Mouse (Mus musculus) kidney, postnatal 0 days (tissue): ENCODE results near the gene S1pr3. TPM values are rescaled to one million over a fixed set of nuclear protein-coding genes. Genes with fewer than 3 reads are reported as not detected.
A peak's percentile ranks its signal among the peaks of the same experiment; 100 is the strongest.

ENCODE experiments used
- ATAC-seq: fragments of 200-750 bp; cut with Nextera tagmentation; replicated peaks from 2 replicates; pipeline ENCODE4 v1.8.0; 2017; ENCODE audit warnings: low read depth, moderate number of reproducible peaks, moderate TSS enrichment, moderate library complexity; ENCODE audit not compliant: low FRiP score
- DNase-seq: peaks from one replicate; pipeline ENCODE4 v3.0.0-alpha.2; 2016; ENCODE audit warnings: low spot score
- H3K27ac ChIP-seq: fragments of 300-500 bp; sonication (generic); 2 replicates; pipeline ENCODE4 v1.5.1; 2014; ENCODE audit warnings: mild to moderate bottlenecking
- H3K27me3 ChIP-seq: fragments of 300-500 bp; sonication (generic); 2 replicates; pipeline ENCODE4 v1.6.1; 2014; ENCODE audit warnings: low read length, mixed read lengths; ENCODE audit not compliant: insufficient read depth
- H3K36me3 ChIP-seq: fragments of 300-500 bp; sonication (generic); 2 replicates; pipeline ENCODE4 v1.6.1; 2014; ENCODE audit warnings: low read length, mixed read lengths; ENCODE audit not compliant: insufficient read depth
- H3K4me1 ChIP-seq: fragments of 300-500 bp; sonication (generic); replicated peaks from 2 replicates; pipeline ENCODE4 v1.6.1; 2014; ENCODE audit warnings: antibody characterized with exemption, low read length, mixed read lengths; ENCODE audit not compliant: insufficient read depth
- H3K4me2 ChIP-seq: fragments of 300-500 bp; sonication (generic); 2 replicates; pipeline ENCODE4 v1.6.1; 2014; ENCODE audit warnings: mild to moderate bottlenecking, low read length, moderate library complexity, mixed read lengths
- H3K4me3 ChIP-seq: fragments of 300-500 bp; sonication (generic); replicated peaks from 2 replicates; pipeline ENCODE4 v1.5.1; 2014; ENCODE audit warnings: low read depth, low read length
- H3K9ac ChIP-seq: fragments of 300-500 bp; sonication (generic); 2 replicates; pipeline ENCODE4 v1.6.1; 2014; ENCODE audit warnings: low read depth, low read length
- H3K9me3 ChIP-seq: fragments of 300-500 bp; sonication (generic); replicated peaks from 2 replicates; pipeline ENCODE4 v1.6.1; 2016; ENCODE audit warnings: low read length, inconsistent platforms, mixed read lengths
- CTCF ChIP-seq: IDR thresholded peaks from 2 replicates; pipeline ENCODE4 v1.5.1; 2016; ENCODE audit warnings: antibody characterized with exemption, low read depth, mild to moderate bottlenecking, moderate library complexity
- WGBS: fragments of 180-500 bp; shearing (Covaris S2); extraction: QIAGEN DNeasy Blood & Tissue Kit; methylation state at CpG from one replicate; pipeline ENCODE4 v1.1.7; 2014; 5-methylcytosine and 5-hydroxymethylcytosine counted together
- polyA plus RNA-seq: library from polyadenylated mRNA; unstranded; fragments of >200 nt; fragmentation: Nextera tagmentation; extraction: Ambion mirVana; gene quantifications from 2 replicates; pipeline ENCODE4 v1.2.1, GENCODE M21; 2015

The S1pr3 gene
- polyA plus RNA-seq, 1 experiment from 2014 or later: 36.7 TPM

GRCm38 (mm10) chr13:51409936-51410481 lies 1.6 kb downstream of the S1pr3 start:
- no peak overlapping the region for H3K9ac ChIP-seq
- ATAC-seq (no peak), DNase-seq (peak; percentile 33)
- 51% methylated on average over 6 of the region's 6 CpGs for WGBS
- H3K36me3 ChIP-seq: 0 out of 2 replicates have a peak, but pooled peaks cover 3% of the 10 kb centered on the region
- no peaks in the 10 kb centered on the region for H3K27me3 ChIP-seq
- H3K4me2 ChIP-seq: peak overlapping the region; percentile 68
- no peak for TF ChIP-seq CTCF
- peak overlapping the region; percentile 60; the same call in 1 of the 2 replicates for H3K27ac ChIP-seq
- no peaks in the 10 kb centered on the region; the same call in 1 of the 2 replicates for H3K4me1 ChIP-seq
- peak overlapping the region; percentile 49 for H3K4me3 ChIP-seq
- no peaks in the 10 kb centered on the region for H3K9me3 ChIP-seq

GRCm38 (mm10) chr13:51411243-51411642 lies 2.8 kb downstream of the S1pr3 start:
- H3K36me3 ChIP-seq: 0 out of 2 replicates have a peak, but pooled peaks cover 3% of the 10 kb centered on the region

GRCm38 (mm10) chr13:51411696-51412430 lies 3.4 kb downstream of the S1pr3 start:
- Histone ChIP-seq H3K9ac (0 out of 2 replicates have a peak overlapping the region, but pooled peaks have one; percentile 40), H3K4me2 (peak overlapping the region; percentile 68), H3K36me3 (0 out of 2 replicates have a peak, but pooled peaks cover 3% of the 10 kb centered on the region), H3K27ac (peak overlapping the region; percentile 60), H3K4me1 (no peaks in the 10 kb centered on the region; the same call in 1 of the 2 replicates), H3K27me3 (no peaks in the 10 kb centered on the region), H3K9me3 (no peaks in the 10 kb centered on the region), H3K4me3 (peak overlapping the region; percentile 49; the same call in 1 of the 2 replicates)
- peak; percentile 62 for DNase-seq
- ATAC-seq: no peak
- WGBS: 21% methylated on average over 12 of the region's 12 CpGs
- TF ChIP-seq CTCF: no peak

More at GRCm38 (mm10) chr13:51411243-51411642, 2.8 kb downstream of the S1pr3 start:
- H3K9ac ChIP-seq: 0 out of 2 replicates have a peak overlapping the region, but pooled peaks have one; percentile 40
- peak overlapping the region; percentile 60 for H3K27ac ChIP-seq
- ATAC-seq (no peak), DNase-seq (peak; percentile 11)
- no peak for TF ChIP-seq CTCF
- peak overlapping the region; percentile 68 for H3K4me2 ChIP-seq
- peak overlapping the region; percentile 49; the same call in 1 of the 2 replicates for H3K4me3 ChIP-seq
- H3K27me3 ChIP-seq: no peaks in the 10 kb centered on the region
- no peaks in the 10 kb centered on the region for H3K9me3 ChIP-seq
- no peaks in the 10 kb centered on the region; the same call in 1 of the 2 replicates for H3K4me1 ChIP-seq
- 28% methylated on average over 9 of the region's 9 CpGs for WGBS

GRCm38 (mm10) chr13:51413461-51413860 lies 5.0 kb downstream of the S1pr3 start:
- Histone ChIP-seq H3K4me1 (peaks cover 4% of the 10 kb centered on the region; the same call in 1 of the 2 replicates), H3K9me3 (no peaks in the 10 kb centered on the region), H3K4me2 (no peak overlapping the region), H3K27me3 (no peaks in the 10 kb centered on the region), H3K9ac (no peak overlapping the region), H3K27ac (no peak overlapping the region), H3K4me3 (no peak overlapping the region), H3K36me3 (0 out of 2 replicates have a peak, but pooled peaks cover 3% of the 10 kb centered on the region)
- no peak for ATAC-seq
- peak; percentile 74 for TF ChIP-seq CTCF
- peak; percentile 34 for DNase-seq
- 54% methylated on average over 3 of the region's 3 CpGs for WGBS

- Histone ChIP-seq H3K4me2 (no peak overlapping the region), H3K9ac (no peak overlapping the region), H3K27me3 (no peaks in the 10 kb centered on the region), H3K4me1 (peaks cover 7% of the 10 kb centered on the region; the same call in 1 of the 2 replicates), H3K36me3 (peaks cover 3% of the 10 kb centered on the region; the same call in 1 of the 2 replicates), H3K27ac (no peak overlapping the region), H3K9me3 (no peaks in the 10 kb centered on the region), H3K4me3 (no peak overlapping the region)
- DNase-seq: no peak
- no peak for TF ChIP-seq CTCF
- no peak for ATAC-seq
- 81% methylated on average over 11 of the region's 11 CpGs for WGBS
These were observed 8.3 kb downstream of the S1pr3 start for GRCm38 (mm10) chr13:51416727-51417126.

- no peak overlapping the region for H3K4me2 ChIP-seq
- ATAC-seq: no peak
- no peaks in the 10 kb centered on the region for H3K9me3 ChIP-seq
- DNase-seq: peak; percentile 56
- 0 out of 2 replicates have a peak overlapping the region, but pooled peaks have one; percentile 48 for H3K27ac ChIP-seq
- peaks cover 7% of the 10 kb centered on the region; the same call in 1 of the 2 replicates for H3K4me1 ChIP-seq
- H3K27me3 ChIP-seq: no peaks in the 10 kb centered on the region
- WGBS: 36% methylated on average over 6 of the region's 6 CpGs
- H3K9ac ChIP-seq: no peak overlapping the region
- no peak overlapping the region for H3K4me3 ChIP-seq
- no peak for TF ChIP-seq CTCF
- peaks cover 3% of the 10 kb centered on the region; the same call in 1 of the 2 replicates for H3K36me3 ChIP-seq
These were observed 9.4 kb downstream of the S1pr3 start for GRCm38 (mm10) chr13:51417796-51418195.
